Mouse (Mus musculus): ENCODE results near the gene Rph3a.

DNA sequence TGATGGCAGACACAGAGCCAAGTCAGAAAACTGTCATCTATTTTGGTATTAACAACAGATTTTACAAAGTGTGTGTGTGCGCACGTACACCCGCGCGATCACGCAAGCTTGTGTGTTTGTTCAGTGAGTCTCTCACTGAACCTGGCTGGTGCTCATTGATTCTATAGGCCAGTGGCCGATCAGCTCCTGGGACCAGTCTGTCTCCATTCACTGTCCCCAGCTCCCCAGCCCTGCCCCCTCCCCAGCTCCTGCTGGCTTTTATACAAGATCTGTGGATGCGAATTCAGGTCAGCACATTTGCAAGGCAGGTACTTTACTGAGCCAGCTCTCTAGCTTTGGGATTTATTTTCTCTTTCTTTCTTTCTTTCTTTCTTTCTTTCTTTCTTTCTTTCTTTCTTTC is 41.1 kb downstream of the Rph3a start:
- TF ChIP-seq HCFC1 (IDR thresholded peaks at IDR 0.05; ENCODE audit: low read depth, low read length) (no peak), MAX (IDR thresholded peaks at IDR 0.05; ENCODE audit: low read length) (no peak), TCF12 (IDR thresholded peaks at IDR 0.05; ENCODE audit: low read depth, low read length) (no peak), NELFE (IDR thresholded peaks at IDR 0.05; ENCODE audit: low read depth, low read length) (no peak), CTCF (conservative IDR thresholded peaks at IDR 0.05 in 1 of 2, IDR thresholded peaks at IDR 0.05 in 1 of 2; ENCODE audit: low read depth in 2 of 2, low read length in 2 of 2) (no peak), POLR2A (IDR thresholded peaks at IDR 0.05; ENCODE audit: low read depth, low read length) (no peak), CHD2 (IDR thresholded peaks at IDR 0.05; ENCODE audit: low read length) (no peak), JUND (conservative IDR thresholded peaks at IDR 0.05; ENCODE audit: low read depth, low read length) (no peak), USF1 (IDR thresholded peaks at IDR 0.05; ENCODE audit: low read depth, low read length) (no peak), ZMIZ1 (IDR thresholded peaks at IDR 0.05; ENCODE audit: low read depth, low read length) (no peak), POLR2AphosphoS2 (IDR thresholded peaks at IDR 0.05; ENCODE audit: low read depth, low read length) (no peak)

Measured in CH12.LX (cell line).